Mouse (Mus musculus): ENCODE measurements at regions not wholly inside any gene's neighbourhood (a gene's known extent, or its start where the extent isn't known, plus 50 kb on each side); places are given as distances from the start of the nearest gene placed in this dataset.

- CTCF ChIA-PET: no interaction called here
Observed at GRCm38 (mm10) chr15:27132761-27133160, 237.4 kb upstream of the Fbxl7 start.

- CTCF ChIA-PET: no interaction called here
Observed at GRCm38 (mm10) chr15:27137580-27137979, 242.2 kb upstream of the Fbxl7 start.

- CTCF ChIA-PET: no interaction called here
Observed at GRCm38 (mm10) chr15:27145860-27146259, 250.5 kb upstream of the Fbxl7 start.

GRCm38 (mm10) chr15:27160986-27161385, 265.6 kb upstream of the Fbxl7 start:
- CTCF ChIA-PET: no interaction called here

- CTCF ChIA-PET: no interaction called here
Observed at GRCm38 (mm10) chr15:27167484-27167883, 272.1 kb upstream of the Fbxl7 start.

GRCm38 (mm10) chr15:27169846-27170245, 274.5 kb upstream of the Fbxl7 start:
- CTCF ChIA-PET: no interaction called here

- CTCF ChIA-PET: no interaction called here
Observed at GRCm38 (mm10) chr15:27173506-27173905, 278.1 kb upstream of the Fbxl7 start.

GRCm38 (mm10) chr15:27178084-27178935, 282.9 kb upstream of the Fbxl7 start:
- CTCF ChIA-PET: no interaction called here

GRCm38 (mm10) chr15:27189699-27190098, 276.8 kb upstream of the Ank start:
- CTCF ChIA-PET: no interaction called here

GRCm38 (mm10) chr15:27201513-27201912, 265.0 kb upstream of the Ank start:
- CTCF ChIA-PET: no interaction called here

GRCm38 (mm10) chr15:27204888-27205287, 261.6 kb upstream of the Ank start:
- CTCF ChIA-PET: no interaction called here

GRCm38 (mm10) chr15:27207446-27207845, 259.0 kb upstream of the Ank start:
- CTCF ChIA-PET: no interaction called here

GRCm38 (mm10) chr15:27216387-27216786, 250.1 kb upstream of the Ank start:
- CTCF ChIA-PET: no interaction called here

GRCm38 (mm10) chr15:27219126-27219738, 247.2 kb upstream of the Ank start:
- CTCF ChIA-PET: no interaction called here

- CTCF ChIA-PET: no interaction called here
Observed at GRCm38 (mm10) chr15:27223610-27224511, 242.6 kb upstream of the Ank start.

GRCm38 (mm10) chr15:27224512-27224850, 242.0 kb upstream of the Ank start:
- CTCF ChIA-PET: no interaction called here

- CTCF ChIA-PET: no interaction called here
Observed at GRCm38 (mm10) chr15:27232804-27233203, 233.7 kb upstream of the Ank start.

GRCm38 (mm10) chr15:27234770-27235169, 231.7 kb upstream of the Ank start:
- CTCF ChIA-PET: no interaction called here

GRCm38 (mm10) chr15:27238301-27238700, 228.2 kb upstream of the Ank start:
- CTCF ChIA-PET: no interaction called here

- CTCF ChIA-PET: interaction anchor here (0.6 kb wide), 1 partner anchor 1802 kb away, joined by 4 read pairs; no protein-coding TSS in a partner anchor
Observed at GRCm38 (mm10) chr15:27246302-27246701, 220.2 kb upstream of the Ank start.

- CTCF ChIA-PET: no interaction called here
Observed at GRCm38 (mm10) chr15:27258984-27259853, 207.3 kb upstream of the Ank start.

- CTCF ChIA-PET: no interaction called here
Observed at GRCm38 (mm10) chr15:27259854-27260191, 206.7 kb upstream of the Ank start.
